Mouse (Mus musculus): ENCODE measurements around the gene Ago4. TPM values are rescaled to one million over a fixed set of nuclear protein-coding genes. Genes with fewer than 3 reads are reported as not detected.
"Not testable (repeated sequence)": the region's sequence is repeated elsewhere in the genome, so short reads cannot be mapped to it uniquely, and the experiment has no call there.

The Ago4 gene
- polyA plus RNA-seq, 1 experiment from 2014 or later = 3.4 TPM

DNA sequence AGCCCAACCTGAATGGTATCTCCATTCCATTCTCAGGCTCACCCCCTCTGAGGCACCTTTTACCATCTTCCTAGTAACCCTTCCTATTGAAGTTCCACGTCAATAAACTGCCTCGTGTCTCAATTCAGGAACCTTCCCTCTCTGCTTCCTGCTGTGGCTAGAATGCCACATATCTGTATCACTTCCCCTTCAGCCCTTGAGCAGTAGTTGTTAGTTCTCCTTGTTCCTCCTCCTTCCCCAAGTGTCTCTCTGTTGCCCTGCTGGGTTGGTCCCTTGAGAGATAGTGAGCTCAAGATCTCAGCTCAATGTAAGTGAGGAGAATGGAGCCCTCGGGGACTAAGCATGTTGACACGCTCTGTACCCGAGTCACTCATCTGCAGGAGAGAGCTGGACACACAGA is 3.6 kb upstream of the Ago4 start:
- H3K27me3 ChIP-seq (ENCODE audit: control insufficient read depth, insufficient read depth, low read length) = no peaks in the 10 kb centered on the region
- H3K4me3 ChIP-seq (ENCODE audit: low read depth, low read length) = no peak overlapping the region
- no peak overlapping the region for H3K4me2 ChIP-seq (ENCODE audit: low read depth)
- H3K9me3 ChIP-seq (ENCODE audit: control insufficient read depth, low read length) = no peaks in the 10 kb centered on the region
- 71% methylated on average over 5 of the region's 5 CpGs for WGBS
- no peak overlapping the region for H3K9ac ChIP-seq (ENCODE audit: low read length)
- DNase-seq (ENCODE audit: low spot score) (no peak), ATAC-seq (ENCODE audit: insufficient read depth, low FRiP score, low TSS enrichment) (no peak)
- no peak overlapping the region for H3K27ac ChIP-seq (ENCODE audit: low read depth, low read length)
- H3K36me3 ChIP-seq (ENCODE audit: control insufficient read depth, insufficient read depth, low read length) = no peaks in the 10 kb centered on the region
- H3K4me1 ChIP-seq (ENCODE audit: control insufficient read depth, insufficient read depth, low read length) = no peaks in the 10 kb centered on the region; the same call in 1 of the 2 replicates

DNA sequence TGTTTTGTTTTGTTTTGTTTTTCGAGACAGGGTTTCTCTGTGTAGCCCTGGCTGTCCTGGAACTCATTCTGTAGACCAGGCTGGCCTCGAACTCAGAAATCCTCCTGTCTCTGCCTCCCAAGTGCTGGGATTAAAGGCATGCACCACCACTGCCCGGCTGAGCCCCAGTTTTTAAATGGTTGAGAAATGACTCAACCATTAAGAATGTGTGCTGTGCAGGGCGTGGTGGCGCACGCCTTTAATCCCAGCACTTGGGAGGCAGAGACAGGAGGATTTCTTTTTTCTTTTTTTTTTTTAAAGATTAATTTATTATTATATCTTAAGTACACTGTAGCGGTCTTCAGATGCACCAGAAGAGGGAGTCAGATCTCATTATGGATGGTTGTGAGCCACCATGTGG is 2.4 kb upstream of the Ago4 start:
- not testable (repeated sequence) for H3K27me3 ChIP-seq (ENCODE audit: control insufficient read depth, insufficient read depth, low read length); H3K4me1 ChIP-seq (ENCODE audit: control insufficient read depth, insufficient read depth, low read length); ATAC-seq (ENCODE audit: insufficient read depth, low FRiP score, low TSS enrichment); H3K9me3 ChIP-seq (ENCODE audit: control insufficient read depth, low read length); H3K9ac ChIP-seq (ENCODE audit: low read length); H3K36me3 ChIP-seq (ENCODE audit: control insufficient read depth, insufficient read depth, low read length); H3K4me3 ChIP-seq (ENCODE audit: low read depth, low read length); H3K4me2 ChIP-seq (ENCODE audit: low read depth); H3K27ac ChIP-seq (ENCODE audit: low read depth, low read length); DNase-seq (ENCODE audit: low spot score)
- 92% methylated on average over 7 of the region's 7 CpGs for WGBS

DNA sequence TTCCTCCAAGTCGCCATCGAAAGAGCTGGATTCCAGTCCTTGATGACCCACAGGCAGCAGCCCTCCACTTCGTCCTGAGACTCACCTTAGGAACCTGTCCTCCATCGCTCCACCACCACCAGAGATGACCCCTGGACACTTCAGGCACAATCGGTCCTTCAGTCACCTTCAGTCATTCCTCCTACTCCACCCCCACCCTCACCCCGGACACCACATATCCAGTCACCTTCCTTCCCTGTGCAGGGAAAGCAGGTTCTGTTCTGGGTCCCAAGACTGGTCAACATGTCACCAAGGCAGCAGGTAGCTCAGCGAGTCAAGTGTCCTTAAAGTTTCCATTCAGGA is 428 bp upstream of the Ago4 start:
- H3K27ac ChIP-seq (ENCODE audit: low read depth, low read length) = peak overlapping the region; percentile 34; the same call in 1 of the 2 replicates
- DNase-seq (ENCODE audit: low spot score) = no peak
- peak overlapping the region; percentile 93 for H3K4me2 ChIP-seq (ENCODE audit: low read depth)
- WGBS = 10% methylated on average over 7 of the region's 7 CpGs
- peak overlapping the region; percentile 91 for H3K9ac ChIP-seq (ENCODE audit: low read length)
- peak; percentile 67 for ATAC-seq (ENCODE audit: insufficient read depth, low FRiP score, low TSS enrichment)
- H3K36me3 ChIP-seq (ENCODE audit: control insufficient read depth, insufficient read depth, low read length) = no peaks in the 10 kb centered on the region
- H3K4me3 ChIP-seq (ENCODE audit: low read depth, low read length) = peak overlapping the region; percentile 90
- H3K27me3 ChIP-seq (ENCODE audit: control insufficient read depth, insufficient read depth, low read length) = no peaks in the 10 kb centered on the region
- no peaks in the 10 kb centered on the region; the same call in 1 of the 2 replicates for H3K4me1 ChIP-seq (ENCODE audit: control insufficient read depth, insufficient read depth, low read length)
- no peaks in the 10 kb centered on the region for H3K9me3 ChIP-seq (ENCODE audit: control insufficient read depth, low read length)

DNA sequence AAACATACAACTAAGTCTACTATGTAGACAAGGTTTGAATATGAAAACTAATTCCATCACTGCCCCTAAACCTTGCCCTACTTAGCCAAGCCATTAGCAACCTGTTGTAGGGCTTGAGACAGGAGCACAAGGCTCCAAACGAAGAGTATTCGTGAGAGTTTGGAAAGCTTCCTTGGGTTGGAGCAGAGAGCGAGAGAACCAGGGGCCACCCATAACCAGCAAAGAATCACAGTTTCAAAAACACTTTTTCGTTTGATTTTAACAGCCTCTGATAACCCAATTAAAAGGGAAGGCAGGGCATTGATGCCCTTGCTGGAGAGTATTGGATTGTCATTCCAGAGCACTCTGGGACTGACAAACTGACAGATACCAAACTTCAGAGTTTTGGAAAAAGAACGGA is 980 bp downstream of the Ago4 start:
- Histone ChIP-seq H3K4me2 (ENCODE audit: low read depth) (peak overlapping the region; percentile 93), H3K4me3 (ENCODE audit: low read depth, low read length) (peak overlapping the region; percentile 90), H3K36me3 (ENCODE audit: control insufficient read depth, insufficient read depth, low read length) (no peaks in the 10 kb centered on the region), H3K9ac (ENCODE audit: low read length) (peak overlapping the region; percentile 91), H3K27ac (ENCODE audit: low read depth, low read length) (no peak overlapping the region), H3K27me3 (ENCODE audit: control insufficient read depth, insufficient read depth, low read length) (no peaks in the 10 kb centered on the region), H3K4me1 (ENCODE audit: control insufficient read depth, insufficient read depth, low read length) (no peaks in the 10 kb centered on the region; the same call in 1 of the 2 replicates), H3K9me3 (ENCODE audit: control insufficient read depth, low read length) (no peaks in the 10 kb centered on the region)
- ATAC-seq (ENCODE audit: insufficient read depth, low FRiP score, low TSS enrichment) (no peak), DNase-seq (ENCODE audit: low spot score) (no peak)
- 34% methylated on average over 5 of the region's 5 CpGs for WGBS

DNA sequence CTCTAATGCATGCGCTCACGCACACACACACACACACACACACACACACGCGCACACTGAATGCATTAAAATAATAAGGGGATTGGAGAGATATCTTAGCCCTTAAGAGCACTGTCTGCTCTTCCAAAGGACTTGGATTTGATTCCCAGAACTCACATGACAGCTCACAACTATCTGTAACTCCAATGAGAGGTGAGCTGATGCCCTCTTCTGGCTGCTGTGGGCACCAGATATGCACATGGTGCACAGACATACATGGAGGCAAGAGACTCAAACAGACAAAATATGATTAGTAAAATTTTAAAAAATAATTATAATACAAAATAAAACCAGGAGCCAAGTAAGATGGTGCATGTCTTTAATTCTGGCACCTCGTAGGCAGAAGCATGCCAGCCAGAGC is 6.4 kb downstream of the Ago4 start:
- 90% methylated on average over 5 of the region's 5 CpGs for WGBS
- H3K9me3 ChIP-seq (ENCODE audit: control insufficient read depth, low read length) = no peaks in the 10 kb centered on the region
- no peaks in the 10 kb centered on the region for H3K27me3 ChIP-seq (ENCODE audit: control insufficient read depth, insufficient read depth, low read length)
- H3K27ac ChIP-seq (ENCODE audit: low read depth, low read length) = no peak overlapping the region
- no peak overlapping the region for H3K4me2 ChIP-seq (ENCODE audit: low read depth)
- no peak overlapping the region for H3K4me3 ChIP-seq (ENCODE audit: low read depth, low read length)
- ATAC-seq (ENCODE audit: insufficient read depth, low FRiP score, low TSS enrichment) (no peak), DNase-seq (ENCODE audit: low spot score) (no peak)
- H3K4me1 ChIP-seq (ENCODE audit: control insufficient read depth, insufficient read depth, low read length) = no peaks in the 10 kb centered on the region
- no peaks in the 10 kb centered on the region for H3K36me3 ChIP-seq (ENCODE audit: control insufficient read depth, insufficient read depth, low read length)
- H3K9ac ChIP-seq (ENCODE audit: low read length) = no peak overlapping the region

DNA sequence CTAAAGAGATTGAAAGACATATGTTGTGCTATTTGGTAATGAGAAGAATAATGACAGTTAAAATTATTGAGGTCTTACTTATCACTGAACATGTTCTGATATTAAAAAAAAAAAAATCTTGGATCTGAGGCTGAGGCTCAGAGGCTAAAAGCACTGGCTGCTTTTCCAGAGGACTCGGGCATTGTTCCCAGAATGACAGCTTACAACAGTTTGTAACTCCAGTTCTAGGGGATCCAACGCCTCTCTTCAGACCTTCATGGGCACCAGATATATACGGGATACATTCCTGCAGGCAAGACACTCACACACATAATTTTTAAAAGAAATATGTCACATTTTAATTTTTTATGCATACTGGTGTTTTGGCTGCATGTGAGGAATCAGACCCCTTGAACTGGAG is 7.1 kb downstream of the Ago4 start:
- H3K9ac ChIP-seq (ENCODE audit: low read length) = no peak overlapping the region
- H3K36me3 ChIP-seq (ENCODE audit: control insufficient read depth, insufficient read depth, low read length) = no peaks in the 10 kb centered on the region
- H3K4me2 ChIP-seq (ENCODE audit: low read depth) = no peak overlapping the region
- no peak for ATAC-seq (ENCODE audit: insufficient read depth, low FRiP score, low TSS enrichment)
- no peak for DNase-seq (ENCODE audit: low spot score)
- H3K4me1 ChIP-seq (ENCODE audit: control insufficient read depth, insufficient read depth, low read length) = no peaks in the 10 kb centered on the region
- no peak overlapping the region for H3K4me3 ChIP-seq (ENCODE audit: low read depth, low read length)
- WGBS = 92% methylated on average over 3 of the region's 3 CpGs
- no peak overlapping the region for H3K27ac ChIP-seq (ENCODE audit: low read depth, low read length)
- no peaks in the 10 kb centered on the region for H3K9me3 ChIP-seq (ENCODE audit: control insufficient read depth, low read length)
- no peaks in the 10 kb centered on the region for H3K27me3 ChIP-seq (ENCODE audit: control insufficient read depth, insufficient read depth, low read length)

DNA sequence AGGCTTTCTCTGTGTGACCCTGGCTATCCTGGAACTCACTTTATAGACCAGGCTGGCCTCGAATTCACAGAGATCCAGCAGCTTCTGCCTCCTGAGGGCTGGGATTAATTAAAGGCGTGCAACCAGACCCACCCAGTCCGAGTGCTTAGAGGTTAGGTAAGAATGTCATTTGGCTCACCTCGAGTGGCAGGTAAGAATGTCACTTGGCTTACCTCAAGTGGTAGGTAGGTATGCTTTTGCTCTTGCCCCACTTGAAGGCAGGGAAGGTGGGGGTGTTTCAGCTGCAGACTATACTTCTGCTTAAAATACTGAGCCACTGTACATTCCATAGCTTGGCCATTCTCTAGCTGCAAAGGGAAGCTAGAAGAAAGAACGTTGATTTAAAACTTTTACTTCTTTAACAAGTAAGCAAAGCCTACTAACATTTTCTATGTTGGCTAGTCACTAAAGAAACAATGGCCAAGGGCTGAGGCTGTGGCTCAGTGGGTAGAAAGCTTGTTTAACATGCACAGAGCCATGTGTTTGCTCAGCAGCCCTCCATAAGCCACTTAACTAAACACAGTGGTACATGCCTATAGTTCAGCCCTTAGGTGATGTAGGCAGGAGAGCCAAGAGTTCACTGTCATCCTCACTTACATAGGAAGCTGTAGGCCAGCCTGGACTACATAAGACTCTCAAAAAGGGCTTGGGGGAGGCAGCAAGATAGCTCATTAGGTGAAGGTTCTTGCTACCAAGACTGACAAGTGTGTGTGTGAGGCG is 20.8 kb downstream of the Ago4 start:
- no peak for ATAC-seq (ENCODE audit: insufficient read depth, low FRiP score, low TSS enrichment)
- DNase-seq (ENCODE audit: low spot score) = no peak
- H3K27ac ChIP-seq (ENCODE audit: low read depth, low read length) = no peak overlapping the region
- no peaks in the 10 kb centered on the region for H3K36me3 ChIP-seq (ENCODE audit: control insufficient read depth, insufficient read depth, low read length)
- no peaks in the 10 kb centered on the region for H3K27me3 ChIP-seq (ENCODE audit: control insufficient read depth, insufficient read depth, low read length)
- no peaks in the 10 kb centered on the region for H3K9me3 ChIP-seq (ENCODE audit: control insufficient read depth, low read length)
- H3K9ac ChIP-seq (ENCODE audit: low read length) = no peak overlapping the region
- H3K4me1 ChIP-seq (ENCODE audit: control insufficient read depth, insufficient read depth, low read length) = no peaks in the 10 kb centered on the region
- no peak overlapping the region for H3K4me2 ChIP-seq (ENCODE audit: low read depth)
- no peak overlapping the region for H3K4me3 ChIP-seq (ENCODE audit: low read depth, low read length)
- WGBS = 90% methylated on average over 6 of the region's 6 CpGs

DNA sequence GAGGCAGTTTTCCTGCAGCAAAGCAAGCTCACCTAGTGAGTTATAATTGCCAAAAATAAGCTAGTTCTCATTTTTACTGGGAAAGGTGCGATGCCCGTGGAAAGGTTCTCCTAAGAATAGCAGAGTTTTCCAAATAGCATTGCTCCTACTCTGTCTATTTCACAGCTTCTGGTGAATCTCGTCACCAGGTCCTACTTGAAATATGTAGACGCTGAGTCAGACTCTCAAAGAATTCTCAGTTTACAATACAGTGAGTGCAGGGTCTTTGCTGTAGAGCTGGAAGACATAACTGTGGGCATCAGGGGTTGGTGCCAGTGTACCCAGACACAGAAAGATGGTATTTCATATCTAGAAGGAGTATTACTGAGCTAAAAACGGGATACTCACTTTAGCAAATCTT is 22.3 kb downstream of the Ago4 start:
- H3K36me3 ChIP-seq (ENCODE audit: control insufficient read depth, insufficient read depth, low read length) = no peaks in the 10 kb centered on the region; the same call in 1 of the 2 replicates
- DNase-seq (ENCODE audit: low spot score) (no peak), ATAC-seq (ENCODE audit: insufficient read depth, low FRiP score, low TSS enrichment) (no peak)
- WGBS = 87% methylated on average over 5 of the region's 5 CpGs
- H3K9me3 ChIP-seq (ENCODE audit: control insufficient read depth, low read length) = no peaks in the 10 kb centered on the region
- no peak overlapping the region for H3K27ac ChIP-seq (ENCODE audit: low read depth, low read length)
- H3K4me2 ChIP-seq (ENCODE audit: low read depth) = no peak overlapping the region
- no peak overlapping the region for H3K4me3 ChIP-seq (ENCODE audit: low read depth, low read length)
- H3K27me3 ChIP-seq (ENCODE audit: control insufficient read depth, insufficient read depth, low read length) = no peaks in the 10 kb centered on the region
- no peaks in the 10 kb centered on the region for H3K4me1 ChIP-seq (ENCODE audit: control insufficient read depth, insufficient read depth, low read length)
- no peak overlapping the region for H3K9ac ChIP-seq (ENCODE audit: low read length)

DNA sequence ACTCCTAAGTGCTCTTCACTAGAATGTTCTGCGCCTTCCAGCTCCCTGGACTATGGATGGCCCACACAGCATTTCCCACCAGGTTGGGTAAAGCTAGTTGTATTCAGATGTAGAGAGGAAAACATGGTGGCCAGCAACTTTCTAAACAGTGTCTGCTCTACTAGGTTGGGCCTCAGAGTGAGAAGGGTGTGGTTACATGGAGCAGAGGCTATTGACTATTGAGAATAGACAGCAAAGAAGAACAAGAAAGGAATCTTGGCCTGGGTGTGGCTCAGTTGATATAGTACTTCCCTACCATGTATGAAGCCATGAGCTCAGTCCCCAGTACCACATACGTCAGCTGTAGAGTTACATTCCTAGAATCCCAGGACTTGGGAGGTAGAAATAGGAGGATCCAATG is 24.2 kb downstream of the Ago4 start:
- no peaks in the 10 kb centered on the region for H3K9me3 ChIP-seq (ENCODE audit: control insufficient read depth, low read length)
- no peaks in the 10 kb centered on the region for H3K27me3 ChIP-seq (ENCODE audit: control insufficient read depth, insufficient read depth, low read length)
- no peak overlapping the region for H3K4me3 ChIP-seq (ENCODE audit: low read depth, low read length)
- H3K4me2 ChIP-seq (ENCODE audit: low read depth) = no peak overlapping the region
- 89% methylated on average over 2 of the region's 2 CpGs for whole genome bisulfite sequencing
- ATAC-seq (ENCODE audit: insufficient read depth, low FRiP score, low TSS enrichment) (no peak), DNase-seq (ENCODE audit: low spot score) (no peak)
- H3K4me1 ChIP-seq (ENCODE audit: control insufficient read depth, insufficient read depth, low read length) = no peaks in the 10 kb centered on the region
- no peak overlapping the region for H3K27ac ChIP-seq (ENCODE audit: low read depth, low read length)
- no peak overlapping the region for H3K9ac ChIP-seq (ENCODE audit: low read length)
- H3K36me3 ChIP-seq (ENCODE audit: control insufficient read depth, insufficient read depth, low read length) = no peaks in the 10 kb centered on the region; the same call in 1 of the 2 replicates

Measured in neural tube, embryonic 11.5 days (tissue).